Mouse (Mus musculus): ENCODE data around the gene Sft2d2. TPM values are rescaled to one million over a fixed set of nuclear protein-coding genes. Genes with fewer than 3 reads are reported as not detected.

The Sft2d2 gene
- polyA plus RNA-seq (2015; fragmentation: Nextera tagmentation; extraction: Ambion mirVana): 4.8 and 6.0 TPM in 2 replicates

DNA sequence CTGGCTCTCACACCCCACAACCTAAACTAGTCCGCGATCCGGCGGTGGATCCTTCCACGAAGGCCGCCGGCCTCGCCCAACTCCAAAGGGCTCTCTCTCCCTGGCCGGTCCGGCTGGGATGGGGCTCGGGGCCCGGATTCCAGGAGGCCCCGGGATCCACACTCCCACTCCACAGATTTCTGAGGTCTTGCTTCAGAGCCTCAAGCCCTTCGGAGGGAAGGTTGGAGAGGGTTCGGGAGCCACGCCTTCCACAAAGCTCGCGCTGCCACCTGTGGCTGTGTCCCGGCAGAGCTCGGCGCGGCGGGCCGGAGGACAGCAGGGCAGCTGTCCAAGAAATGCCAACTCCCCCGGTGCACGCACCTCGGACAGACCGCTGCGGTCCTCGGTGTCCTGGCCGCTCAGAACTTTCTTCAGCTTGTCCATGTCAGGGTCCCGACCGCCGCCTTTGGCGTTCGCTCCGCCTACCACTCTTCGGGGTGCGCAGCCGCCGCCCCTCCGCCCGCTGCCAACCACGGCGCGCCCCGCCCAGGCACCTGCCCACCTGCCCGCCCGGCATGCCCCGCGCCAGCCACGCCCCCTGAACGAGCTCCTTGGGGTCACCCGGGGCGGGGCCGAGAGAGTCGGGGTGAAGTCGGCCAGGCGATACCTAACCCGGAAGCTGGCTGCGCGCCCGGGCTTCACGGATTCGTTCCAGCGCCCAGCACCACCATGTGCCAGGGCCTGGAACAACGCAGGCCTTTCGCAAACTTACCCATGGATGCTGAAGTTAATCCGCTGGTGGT, at the start of gene Sft2d2:
Sft2d2 (minus strand) TSS at position 559 of the 782 bp plus-strand sequence.
- under 1% methylated on average over 68 of the region's 69 CpGs for WGBS
- H3K27ac ChIP-seq (ENCODE audit: low read length): peak within 1 kb of the TSS; percentile 25
- peak; percentile 82 for ATAC-seq

DNA sequence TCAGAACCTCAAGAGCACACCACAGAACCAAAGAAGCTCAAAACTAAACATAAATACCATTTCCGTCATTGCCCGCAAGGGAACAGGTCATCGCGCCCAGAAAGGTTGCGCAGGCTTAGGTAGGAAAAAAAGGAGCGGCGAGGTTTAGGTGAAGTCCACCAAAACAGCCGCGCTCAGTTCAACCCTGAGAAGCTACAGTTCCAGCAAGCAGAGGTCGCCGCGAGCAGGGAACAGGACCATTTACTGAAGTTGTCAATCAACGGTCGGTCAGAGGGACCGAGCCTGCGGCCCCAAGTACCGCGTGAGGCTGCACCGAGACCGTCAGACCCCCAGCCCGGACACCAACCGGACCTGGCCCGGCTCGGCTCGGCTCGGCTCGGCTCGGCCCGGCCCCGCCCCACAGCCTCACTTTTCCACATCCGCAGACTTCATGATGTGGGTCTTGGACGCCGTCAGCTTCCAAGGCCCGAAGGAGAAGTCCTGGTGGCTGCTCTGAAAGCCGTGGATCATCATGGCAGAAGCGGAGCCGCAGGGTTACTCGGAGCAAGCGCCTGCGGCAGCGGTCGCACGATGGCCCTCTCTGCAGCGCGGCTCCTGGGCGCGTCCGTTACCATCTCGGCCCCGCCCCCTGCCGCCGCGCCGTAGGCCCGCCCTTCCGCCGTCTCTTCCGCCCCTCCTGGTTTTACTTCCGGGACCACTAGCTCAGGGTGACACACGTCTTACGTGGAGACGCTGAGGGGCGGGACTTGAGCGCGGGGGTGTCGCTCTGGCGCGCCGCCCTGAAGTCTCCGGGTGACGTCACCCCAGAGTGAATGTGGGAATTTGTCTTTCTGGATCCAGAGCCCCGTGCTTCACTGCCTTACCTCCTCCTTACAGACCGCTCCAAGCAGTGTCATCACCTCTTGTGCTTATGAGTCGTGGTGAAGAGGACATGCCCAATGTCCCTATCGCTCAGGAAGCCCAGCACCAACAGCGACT, 42.4 kb upstream of the Sft2d2 start, which contains the start of gene Tiprl:
Tiprl (minus strand) TSS at position 676 of the 978 bp plus-strand sequence.
- Histone ChIP-seq H3K9ac (replicated peaks; ENCODE audit: low read depth, low read length) (peak within 1 kb of the TSS; percentile 72), H3K27me3 (replicated peaks; ENCODE audit: control insufficient read depth, insufficient read depth, low read length) (no peaks in the 10 kb centered on the region), H3K27ac (ENCODE audit: low read length) (peak within 1 kb of the TSS; percentile 88), H3K4me3 (replicated peaks; ENCODE audit: low read length) (peak within 1 kb of the TSS; percentile 84), H3K4me2 (ENCODE audit: low read length) (peak within 1 kb of the TSS; percentile 83), H3K9me3 (ENCODE audit: control insufficient read depth, low read length) (no peaks in the 10 kb centered on the region), H3K36me3 (ENCODE audit: control insufficient read depth, insufficient read depth) (no peaks in the 10 kb centered on the region), H3K4me1 (replicated peaks; ENCODE audit: control insufficient read depth, insufficient read depth, low read length) (peaks cover 19% of the 10 kb centered on the region)
- under 1% methylated on average over 76 of the region's 76 CpGs for WGBS
- ATAC-seq: peak; percentile 99

More for the DNA sequence above, at the start of gene Sft2d2:
- Histone ChIP-seq H3K4me1 (replicated peaks; ENCODE audit: control insufficient read depth, insufficient read depth, low read length) (peaks cover 9% of the 10 kb centered on the region), H3K36me3 (ENCODE audit: control insufficient read depth, insufficient read depth) (no peaks in the 10 kb centered on the region), H3K4me2 (ENCODE audit: low read length) (peak within 1 kb of the TSS; percentile 97), H3K9me3 (ENCODE audit: control insufficient read depth, low read length) (no peaks in the 10 kb centered on the region), H3K4me3 (replicated peaks; ENCODE audit: low read length) (peak within 1 kb of the TSS; percentile 81), H3K27me3 (replicated peaks; ENCODE audit: control insufficient read depth, insufficient read depth, low read length) (no peaks in the 10 kb centered on the region), H3K9ac (replicated peaks; ENCODE audit: low read depth, low read length) (peak within 1 kb of the TSS; percentile 60)

DNA sequence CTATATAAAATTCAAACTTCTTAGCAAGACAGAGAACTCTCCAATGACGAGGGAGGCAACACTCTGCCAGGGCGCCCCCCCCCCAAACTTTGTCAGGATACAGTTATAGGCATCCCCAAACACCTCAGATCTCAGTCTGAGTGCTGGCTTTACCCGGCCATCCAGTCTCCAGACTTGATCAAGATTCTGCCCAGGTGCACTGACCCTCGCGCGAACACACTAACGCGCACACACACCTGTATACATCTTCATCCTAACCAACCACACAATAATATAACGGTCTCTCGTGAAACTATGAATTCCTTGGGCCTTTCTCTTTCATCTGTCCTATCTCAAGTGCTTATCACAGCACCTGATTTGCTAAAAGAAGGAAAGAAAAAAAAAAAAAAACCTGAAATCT, 41.6 kb upstream of the Sft2d2 start:
- H3K27ac ChIP-seq (ENCODE audit: low read length): no peak overlapping the region
- 11% methylated on average over 10 of the region's 10 CpGs for WGBS
- peak overlapping the region; percentile 83 for H3K4me2 ChIP-seq (ENCODE audit: low read length)
- no peak for ATAC-seq
- H3K27me3 ChIP-seq (replicated peaks; ENCODE audit: control insufficient read depth, insufficient read depth, low read length): no peaks in the 10 kb centered on the region
- H3K4me3 ChIP-seq (replicated peaks; ENCODE audit: low read length): peak overlapping the region; percentile 84
- peak overlapping the region; percentile 72 for H3K9ac ChIP-seq (replicated peaks; ENCODE audit: low read depth, low read length)
- H3K9me3 ChIP-seq (ENCODE audit: control insufficient read depth, low read length): no peaks in the 10 kb centered on the region
- no peaks in the 10 kb centered on the region for H3K36me3 ChIP-seq (ENCODE audit: control insufficient read depth, insufficient read depth)
- H3K4me1 ChIP-seq (replicated peaks; ENCODE audit: control insufficient read depth, insufficient read depth, low read length): peaks cover 19% of the 10 kb centered on the region

DNA sequence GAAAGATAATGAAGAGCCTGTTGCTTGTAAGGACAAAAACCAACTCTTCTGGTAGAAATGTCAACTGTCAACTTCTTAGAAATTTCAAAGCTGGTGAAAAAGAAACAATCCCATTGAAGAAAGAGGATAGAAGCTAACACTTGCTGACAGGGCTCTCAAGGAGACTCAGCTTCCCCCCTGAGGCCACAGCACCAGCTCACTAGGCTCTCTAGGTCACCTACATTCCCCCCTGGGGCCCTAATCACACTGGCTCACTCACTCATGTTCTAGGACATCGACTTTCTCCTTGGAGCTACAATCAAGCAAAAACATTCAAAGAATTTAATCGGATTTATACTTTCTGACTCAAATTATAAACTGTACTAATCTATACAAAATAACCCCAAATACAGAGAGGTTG, 39.6 kb upstream of the Sft2d2 start:
- Histone ChIP-seq H3K36me3 (ENCODE audit: control insufficient read depth, insufficient read depth) (no peaks in the 10 kb centered on the region), H3K4me2 (ENCODE audit: low read length) (no peak overlapping the region), H3K4me1 (replicated peaks; ENCODE audit: control insufficient read depth, insufficient read depth, low read length) (peaks cover 19% of the 10 kb centered on the region), H3K4me3 (replicated peaks; ENCODE audit: low read length) (no peak overlapping the region), H3K9ac (replicated peaks; ENCODE audit: low read depth, low read length) (no peak overlapping the region), H3K27me3 (replicated peaks; ENCODE audit: control insufficient read depth, insufficient read depth, low read length) (no peaks in the 10 kb centered on the region), H3K9me3 (ENCODE audit: control insufficient read depth, low read length) (no peaks in the 10 kb centered on the region), H3K27ac (ENCODE audit: low read length) (no peak overlapping the region)
- no peak for ATAC-seq
- 87% methylated on average over 2 of the region's 2 CpGs for WGBS

DNA sequence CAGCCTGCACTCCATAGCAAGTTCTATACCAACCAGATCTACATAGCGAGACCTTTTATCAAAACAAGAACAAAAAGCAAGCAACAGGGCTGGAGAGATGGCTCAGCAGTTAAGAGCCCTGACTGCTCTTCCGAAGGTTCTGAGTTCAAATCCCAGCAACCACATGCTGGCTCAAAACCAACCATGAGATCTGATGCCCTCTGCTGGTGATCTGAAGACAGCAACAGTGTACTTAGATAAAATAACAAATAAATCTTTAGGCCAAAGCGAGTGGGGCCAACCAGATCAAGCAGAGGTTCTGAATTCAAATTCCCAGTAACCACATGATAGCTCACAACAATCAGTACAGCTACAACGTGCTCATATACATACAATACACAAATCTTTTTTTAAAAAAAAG, 36.5 kb upstream of the Sft2d2 start:
- no peaks in the 10 kb centered on the region for H3K9me3 ChIP-seq (ENCODE audit: control insufficient read depth, low read length)
- 90% methylated on average over 4 of the region's 4 CpGs for WGBS
- H3K4me3 ChIP-seq (replicated peaks; ENCODE audit: low read length): no peak overlapping the region
- no peak overlapping the region for H3K27ac ChIP-seq (ENCODE audit: low read length)
- peaks cover 12% of the 10 kb centered on the region for H3K4me1 ChIP-seq (replicated peaks; ENCODE audit: control insufficient read depth, insufficient read depth, low read length)
- no peaks in the 10 kb centered on the region for H3K27me3 ChIP-seq (replicated peaks; ENCODE audit: control insufficient read depth, insufficient read depth, low read length)
- ATAC-seq: no peak
- H3K36me3 ChIP-seq (ENCODE audit: control insufficient read depth, insufficient read depth): no peaks in the 10 kb centered on the region
- no peak overlapping the region for H3K4me2 ChIP-seq (ENCODE audit: low read length)
- H3K9ac ChIP-seq (replicated peaks; ENCODE audit: low read depth, low read length): no peak overlapping the region

GRCm38 (mm10) chr1:165229577-165229976, 35.3 kb upstream of the Sft2d2 start:
- 94% methylated on average over 9 of the region's 9 CpGs for WGBS
- no peak for ATAC-seq
- no peak overlapping the region for H3K4me3 ChIP-seq (replicated peaks; ENCODE audit: low read length)

GRCm38 (mm10) chr1:165217023-165217589, 22.9 kb upstream of the Sft2d2 start:
- Histone ChIP-seq H3K27ac (ENCODE audit: low read length) (no peak overlapping the region), H3K9ac (replicated peaks; ENCODE audit: low read depth, low read length) (no peak overlapping the region), H3K27me3 (replicated peaks; ENCODE audit: control insufficient read depth, insufficient read depth, low read length) (no peaks in the 10 kb centered on the region), H3K4me3 (replicated peaks; ENCODE audit: low read length) (no peak overlapping the region), H3K36me3 (ENCODE audit: control insufficient read depth, insufficient read depth) (peaks cover 31% of the 10 kb centered on the region), H3K4me1 (replicated peaks; ENCODE audit: control insufficient read depth, insufficient read depth, low read length) (no peaks in the 10 kb centered on the region), H3K4me2 (ENCODE audit: low read length) (no peak overlapping the region), H3K9me3 (ENCODE audit: control insufficient read depth, low read length) (no peaks in the 10 kb centered on the region)
- 96% methylated on average over 2 of the region's 2 CpGs for WGBS
- no peak for ATAC-seq

More at GRCm38 (mm10) chr1:165229577-165229976, 35.3 kb upstream of the Sft2d2 start:
- no peak overlapping the region for H3K27ac ChIP-seq (ENCODE audit: low read length)
- H3K9ac ChIP-seq (replicated peaks; ENCODE audit: low read depth, low read length): no peak overlapping the region
- H3K36me3 ChIP-seq (ENCODE audit: control insufficient read depth, insufficient read depth): peaks cover 2% of the 10 kb centered on the region; the same call in 1 of the 2 replicates
- H3K4me2 ChIP-seq (ENCODE audit: low read length): no peak overlapping the region
- H3K4me1 ChIP-seq (replicated peaks; ENCODE audit: control insufficient read depth, insufficient read depth, low read length): peaks cover 6% of the 10 kb centered on the region
- H3K9me3 ChIP-seq (ENCODE audit: control insufficient read depth, low read length): no peaks in the 10 kb centered on the region
- H3K27me3 ChIP-seq (replicated peaks; ENCODE audit: control insufficient read depth, insufficient read depth, low read length): no peaks in the 10 kb centered on the region

DNA sequence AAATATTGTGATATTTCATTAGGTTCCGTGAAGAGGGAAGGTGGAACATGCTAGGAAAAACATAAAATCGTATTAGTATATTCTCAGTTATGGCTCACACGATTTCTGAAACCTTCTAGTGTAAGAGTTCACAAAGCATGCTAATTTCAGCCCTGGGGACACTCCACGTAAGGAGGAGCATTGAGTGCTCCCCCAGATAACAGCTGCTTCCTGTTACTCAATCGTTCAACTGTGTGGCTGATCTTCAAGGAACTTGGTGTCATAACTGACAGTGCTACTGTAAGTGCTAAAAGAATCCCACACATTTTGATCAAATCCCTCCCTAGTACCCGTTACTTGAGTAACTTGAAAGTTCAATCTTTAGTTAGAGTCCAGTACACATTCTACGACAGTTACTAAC, 21.6 kb upstream of the Sft2d2 start:
- Histone ChIP-seq H3K27ac (ENCODE audit: low read length) (no peak overlapping the region), H3K9me3 (ENCODE audit: control insufficient read depth, low read length) (no peaks in the 10 kb centered on the region), H3K4me1 (replicated peaks; ENCODE audit: control insufficient read depth, insufficient read depth, low read length) (no peaks in the 10 kb centered on the region), H3K4me2 (ENCODE audit: low read length) (no peak overlapping the region), H3K4me3 (replicated peaks; ENCODE audit: low read length) (no peak overlapping the region), H3K9ac (replicated peaks; ENCODE audit: low read depth, low read length) (no peak overlapping the region), H3K27me3 (replicated peaks; ENCODE audit: control insufficient read depth, insufficient read depth, low read length) (no peaks in the 10 kb centered on the region), H3K36me3 (ENCODE audit: control insufficient read depth, insufficient read depth) (peaks cover 26% of the 10 kb centered on the region)
- no peak for ATAC-seq
- 90% methylated on average over 7 of the region's 7 CpGs for WGBS

DNA sequence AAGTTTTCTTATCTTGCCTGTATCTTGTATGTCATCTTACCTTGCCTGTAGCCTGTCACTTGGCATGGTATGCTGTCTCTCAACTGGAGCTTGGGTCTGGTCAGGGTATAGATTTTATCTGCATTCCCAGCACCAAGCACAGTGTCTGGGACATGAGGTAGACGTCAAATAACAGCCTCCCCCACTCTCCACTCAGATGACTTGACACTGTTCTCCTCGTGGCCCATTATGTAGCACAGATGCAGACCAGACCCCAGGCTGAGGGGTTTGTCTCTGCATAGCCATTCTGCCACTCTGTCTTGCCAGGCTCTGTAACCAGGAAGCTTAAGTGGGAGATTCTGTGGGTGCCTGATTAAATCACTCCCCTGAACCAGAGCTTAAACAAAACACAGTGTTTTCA, 11.4 kb upstream of the Sft2d2 start:
- WGBS: 41% methylated on average over 2 of the region's 2 CpGs
- Histone ChIP-seq H3K27me3 (replicated peaks; ENCODE audit: control insufficient read depth, insufficient read depth, low read length) (no peaks in the 10 kb centered on the region), H3K4me2 (ENCODE audit: low read length) (no peak overlapping the region), H3K4me3 (replicated peaks; ENCODE audit: low read length) (no peak overlapping the region), H3K27ac (ENCODE audit: low read length) (no peak overlapping the region), H3K9ac (replicated peaks; ENCODE audit: low read depth, low read length) (no peak overlapping the region), H3K36me3 (ENCODE audit: control insufficient read depth, insufficient read depth) (no peaks in the 10 kb centered on the region), H3K4me1 (replicated peaks; ENCODE audit: control insufficient read depth, insufficient read depth, low read length) (no peaks in the 10 kb centered on the region), H3K9me3 (ENCODE audit: control insufficient read depth, low read length) (no peaks in the 10 kb centered on the region)
- ATAC-seq: no peak
